Mouse (Mus musculus) CD4-positive, CD25-positive, alpha-beta regulatory T cell, adult 4 months (primary cell): Measurements from ENCODE around the gene Mea1. TPM values are rescaled to one million over a fixed set of nuclear protein-coding genes. Genes with fewer than 3 reads are reported as not detected.

Source experiments
- ATAC-seq: one replicate; pipeline ENCODE4 v1.8.0; 2017
- polyA plus RNA-seq, 2 experiments: library from polyadenylated mRNA; unstranded; fragments of 100-300 nt; shearing (Covaris generic); gene quantifications; one replicate each; pipeline ENCODE4 v1.2.1; 2017

Gene Mea1
- polyA plus RNA-seq, 2 experiments from 2014 or later = 185 to 202 TPM

GRCm38 (mm10) chr17:46704887-46705835, 26.6 kb downstream of the Mea1 start, which contains the start of gene Ppp2r5d:
Gene Ppp2r5d (minus strand): TSS chr17:46705111.
- peak; percentile 99 for ATAC-seq

GRCm38 (mm10) chr17:46706375-46707089, 27.9 kb downstream of the Mea1 start:
- no peak for ATAC-seq

- peak; percentile 97 for ATAC-seq
Measured at GRCm38 (mm10) chr17:46710959-46711597, 32.5 kb downstream of the Mea1 start, which contains the start of gene Pex6. Gene Pex6 (plus strand): TSS chr17:46711463.

DNA sequence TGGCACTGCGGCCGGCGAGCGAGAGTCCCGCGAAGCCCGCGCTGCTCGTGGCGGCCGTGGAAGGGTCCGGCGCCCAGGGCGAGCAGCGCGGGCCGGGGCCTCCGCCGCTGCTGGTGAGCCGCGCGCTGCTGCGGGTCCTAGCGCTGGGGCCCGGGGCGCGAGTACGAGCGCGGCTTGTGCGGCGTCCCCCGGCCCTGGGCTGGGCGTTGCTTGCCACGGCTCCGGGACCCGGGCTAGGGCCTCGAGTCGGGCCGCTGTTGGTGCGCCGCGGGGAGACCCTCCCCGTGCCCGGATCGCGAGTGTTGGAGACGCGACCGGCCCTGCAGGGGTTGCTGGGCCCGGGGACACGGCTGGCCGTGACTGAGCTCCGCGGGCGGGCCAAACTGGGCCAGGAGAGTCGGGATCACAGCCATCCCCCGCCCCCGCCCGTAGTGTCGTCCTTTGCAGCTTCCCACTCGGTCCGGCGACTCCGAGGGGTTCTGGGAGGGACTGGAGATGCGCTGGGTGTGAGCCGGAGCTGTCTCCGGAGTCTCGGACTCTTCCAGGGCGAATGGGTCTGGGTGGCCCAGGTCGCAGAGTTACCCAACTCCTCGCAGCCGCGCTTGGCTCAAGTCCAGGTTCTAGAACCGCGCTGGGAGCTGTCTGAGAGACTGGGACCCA, 33.1 kb downstream of the Mea1 start:
- ATAC-seq = peak; percentile 38

GRCm38 (mm10) chr17:46712442-46712841, 33.8 kb downstream of the Mea1 start:
- peak; percentile 9 for ATAC-seq

- ATAC-seq = no peak
Measured at GRCm38 (mm10) chr17:46713849-46714248, 35.3 kb downstream of the Mea1 start.

DNA sequence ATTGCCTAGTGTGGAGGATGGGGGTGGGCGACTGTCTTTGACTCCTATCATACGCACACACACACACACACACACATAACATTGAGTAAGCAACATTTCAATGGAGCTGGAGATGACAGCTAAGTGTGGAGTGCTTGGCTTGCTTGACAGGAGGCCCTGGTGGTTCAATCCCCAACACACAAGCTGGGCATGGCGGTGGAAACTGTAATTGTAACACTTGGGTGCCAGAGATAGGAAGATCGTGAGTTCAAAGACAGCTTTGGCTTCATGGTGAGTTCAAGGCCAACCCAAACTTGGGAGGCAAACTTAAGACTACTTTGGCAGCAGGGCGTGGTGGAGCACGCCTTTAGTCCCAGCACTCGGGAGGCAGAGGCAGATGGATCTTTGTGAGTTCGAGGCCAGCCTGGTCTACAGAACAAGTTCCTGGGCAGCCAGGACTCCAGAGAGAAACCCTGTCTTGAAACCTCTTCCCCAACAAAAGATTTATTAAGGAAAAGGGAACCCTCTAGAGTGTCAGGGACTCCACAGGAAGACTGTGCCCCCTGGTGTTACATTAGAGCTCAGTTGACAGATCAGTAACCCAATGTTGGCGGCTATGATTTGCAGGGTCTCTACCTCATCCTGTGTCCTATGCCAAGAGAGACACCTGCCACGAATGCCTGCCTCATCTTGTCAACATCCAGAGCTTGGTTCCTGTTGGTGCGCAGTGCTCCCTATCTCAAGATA, 36.3 kb downstream of the Mea1 start:
- ATAC-seq = no peak

DNA sequence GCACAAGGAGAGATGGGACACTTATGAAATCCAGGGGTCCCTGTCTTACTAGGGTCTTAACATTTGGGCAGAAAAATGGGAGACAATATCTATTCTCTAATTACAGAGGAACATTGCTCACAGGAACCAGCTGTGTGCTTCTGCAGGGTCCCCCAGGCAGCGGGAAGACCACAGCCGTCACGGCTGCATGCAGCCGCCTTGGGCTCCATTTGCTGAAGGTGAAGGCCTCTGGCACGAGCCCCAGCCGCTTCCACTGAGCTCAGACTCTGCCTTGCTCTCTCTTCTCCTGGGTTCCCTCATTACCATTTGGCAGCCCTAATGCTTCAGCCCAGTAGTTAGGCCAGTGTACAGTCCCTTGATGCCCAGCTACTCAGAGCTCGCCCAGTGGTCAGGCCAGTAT, 42.5 kb downstream of the Mea1 start:
- ATAC-seq = no peak

- no peak for ATAC-seq
Measured at GRCm38 (mm10) chr17:46724477-46725084, 46.0 kb downstream of the Mea1 start.

DNA sequence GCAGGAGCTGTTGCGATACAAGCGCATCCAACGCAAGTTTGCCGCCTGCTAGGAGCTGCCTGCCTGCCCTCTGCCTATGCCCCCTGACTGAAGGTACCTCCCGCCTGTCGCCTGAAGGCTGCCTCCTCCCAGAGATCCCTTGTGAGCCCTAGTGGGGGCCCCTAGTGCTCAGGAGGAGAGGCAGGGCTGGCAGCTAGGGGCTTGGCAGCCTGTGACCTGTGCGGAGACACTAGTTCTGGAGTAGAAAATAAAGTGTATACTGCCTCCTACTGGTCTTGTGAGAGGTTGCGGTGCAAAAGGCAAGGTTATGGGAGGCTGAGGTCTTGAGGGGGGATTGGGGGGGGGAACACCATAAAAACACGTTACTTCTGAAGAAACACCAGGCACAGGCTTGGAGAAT, 46.7 kb downstream of the Mea1 start:
- peak; percentile 69 for ATAC-seq

GRCm38 (mm10) chr17:46725731-46726645, 47.4 kb downstream of the Mea1 start:
- ATAC-seq = no peak

DNA sequence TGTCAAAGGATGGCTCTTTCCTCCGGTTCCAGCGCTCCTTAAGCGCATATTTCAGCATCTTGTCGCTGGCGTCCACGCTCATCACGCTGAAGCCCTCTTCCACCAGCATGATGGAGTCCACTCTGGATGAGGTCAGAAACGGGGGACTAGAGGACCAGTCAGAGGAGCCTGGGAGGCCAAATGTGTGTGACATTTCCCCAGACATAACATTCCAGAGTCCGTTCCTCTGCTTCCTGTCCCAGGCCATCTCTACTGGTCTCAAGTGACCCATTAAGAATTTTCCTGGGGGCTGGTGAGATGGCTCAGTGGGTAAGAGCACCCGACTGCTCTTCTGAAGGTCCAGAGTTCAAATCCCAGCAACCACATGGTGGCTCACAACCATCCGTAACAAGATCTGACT, 48.7 kb downstream of the Mea1 start:
- ATAC-seq = no peak

DNA sequence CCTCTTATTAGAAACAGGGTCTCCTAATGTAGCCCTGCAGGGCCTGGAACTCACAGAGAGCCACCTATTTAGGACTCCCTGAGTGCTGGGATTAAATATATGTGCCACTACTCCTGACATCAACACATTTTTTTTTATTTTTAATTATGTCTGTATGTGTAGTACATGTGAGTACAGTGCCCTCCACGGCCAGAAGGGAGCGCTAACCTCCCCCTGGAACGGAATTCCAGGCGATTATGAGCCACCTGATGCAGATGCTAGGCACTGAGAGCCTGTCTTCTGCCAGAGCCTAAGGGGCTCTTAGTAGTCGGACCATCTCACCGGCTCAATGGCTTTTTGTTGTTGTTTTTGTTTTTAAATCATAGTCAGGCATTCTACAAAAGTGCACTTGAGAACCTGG, 49.4 kb downstream of the Mea1 start:
- no peak for ATAC-seq

GRCm38 (mm10) chr17:46728496-46728895, 49.9 kb downstream of the Mea1 start:
- no peak for ATAC-seq

- no peak for ATAC-seq
Measured at GRCm38 (mm10) chr17:46728904-46729318, 50.3 kb downstream of the Mea1 start, which contains the start of gene Gnmt. Gene Gnmt (minus strand): TSS chr17:46729168.

Other genes starting within 250 kb of the Mea1 start
- not detected for gene Crip3, start 249.9 kb upstream of the Mea1 start, polyA plus RNA-seq
- gene Slc22a7, start 240.3 kb upstream of the Mea1 start, polyA plus RNA-seq = not detected
- under 1 TPM; 0.24 to 0.55 TPM for gene Ttbk1, start 191.1 kb upstream of the Mea1 start, polyA plus RNA-seq
- gene Dnph1, start 182.1 kb upstream of the Mea1 start, polyA plus RNA-seq = 1 to 10 TPM; 6.4 to 6.9 TPM
- 1 to 10 TPM; 4.2 to 5.6 TPM for gene Cul9, start 132.4 kb upstream of the Mea1 start, polyA plus RNA-seq
- 1 to 10 TPM; 7.3 to 8.2 TPM for gene Srf, start 122.6 kb upstream of the Mea1 start, polyA plus RNA-seq
- gene Ptk7, start 49.3 kb upstream of the Mea1 start, polyA plus RNA-seq = not detected
- gene Klc4, start 32.8 kb upstream of the Mea1 start, polyA plus RNA-seq = 10 to 100 TPM; 13.6 to 14.7 TPM
- gene Mrpl2, start 32.6 kb upstream of the Mea1 start, polyA plus RNA-seq = 10 to 100 TPM; 57.0 to 65.9 TPM
- gene Cul7, start 28.5 kb upstream of the Mea1 start, polyA plus RNA-seq = 1 to 10 TPM; 3.3 to 5.9 TPM
- gene Rrp36, start 4.4 kb upstream of the Mea1 start, polyA plus RNA-seq = 10 to 100 TPM; 47.2 to 62.6 TPM
- 10 to 100 TPM; 22.1 to 25.8 TPM for gene Klhdc3, start 2.1 kb downstream of the Mea1 start, polyA plus RNA-seq
- gene Ppp2r5d, start 26.3 kb downstream of the Mea1 start, polyA plus RNA-seq = 10 to 100 TPM; 19.7 to 31.4 TPM
- 1 to 10 TPM; 5.0 to 7.2 TPM for gene Pex6, start 32.7 kb downstream of the Mea1 start, polyA plus RNA-seq
- gene Gnmt, start 50.4 kb downstream of the Mea1 start, polyA plus RNA-seq = not detected
- 10 to 100 TPM; 24.4 to 25.5 TPM for gene Cnpy3, start 73.4 kb downstream of the Mea1 start, polyA plus RNA-seq
- gene Ptcra, start 84.9 kb downstream of the Mea1 start, polyA plus RNA-seq = under 1 TPM in 1 of 2 experiments, not detected in 1; 0.49 TPM
- gene 2310039H08Rik, start 93.8 kb downstream of the Mea1 start, polyA plus RNA-seq = 10 to 100 TPM; 16.1 to 18.9 TPM
- 100 to 1,000 TPM; 159 to 205 TPM for gene Rpl7l1, start 103.9 kb downstream of the Mea1 start, polyA plus RNA-seq
- 10 to 100 TPM; 10.8 to 11.9 TPM for gene Bicral, start 179.7 kb downstream of the Mea1 start, polyA plus RNA-seq
- gene Tbcc, start 211.9 kb downstream of the Mea1 start, polyA plus RNA-seq = 1 to 10 TPM; 8.4 to 9.1 TPM
- not detected for gene Prph2, start 231.7 kb downstream of the Mea1 start, polyA plus RNA-seq